Mouse (Mus musculus) CH12.LX (cell line): ENCODE results near the gene Hemgn. TPM values are rescaled to one million over a fixed set of nuclear protein-coding genes. Genes with fewer than 3 reads are reported as not detected.

Experiments
- DNase-seq: peaks from one replicate; pipeline ENCODE4 v3.0.0-alpha.2; 2013; ENCODE audit errors: extremely low read depth
- H3K27ac ChIP-seq: 2 replicates; pipeline ENCODE4 v1.5.1; 2012; ENCODE audit warnings: low read depth, mild to moderate bottlenecking, control low read depth, moderate library complexity; ENCODE audit not compliant: insufficient read depth
- H3K27me3 ChIP-seq: replicated peaks from 2 replicates; pipeline ENCODE3; 2012; ENCODE audit warnings: inconsistent platforms
- H3K36me3 ChIP-seq, 2 experiments: replicated peaks in 1 of 2; 2 replicates each; pipeline versions ENCODE3 to v1.6.1; 2012; ENCODE audit warnings: inconsistent platforms in 1 of 2, low read length in 1 of 2, mild to moderate bottlenecking in 1 of 2, mixed read lengths in 1 of 2, moderate library complexity in 1 of 2; ENCODE audit not compliant: control insufficient read depth in 1 of 2, insufficient read depth in 1 of 2
- H3K4me1 ChIP-seq, 2 experiments: 2 replicates each; pipeline ENCODE4 v1.6.1; 2012; ENCODE audit warnings: inconsistent platforms in 1 of 2, moderate library complexity in 1 of 2; ENCODE audit not compliant: insufficient read depth in 2 of 2, control insufficient read depth in 1 of 2
- H3K4me2 ChIP-seq: 2 replicates; pipeline ENCODE4 v1.6.1; 2012; ENCODE audit warnings: low read depth, mild to moderate bottlenecking, control low read depth; ENCODE audit not compliant: poor library complexity, insufficient read depth, severe bottlenecking
- H3K4me3 ChIP-seq, 3 experiments: fragments of 150-350 bp in 1 of 3; sonication (generic) in 1 of 3; replicated peaks in 1 of 3; 2 replicates each; pipeline versions ENCODE3 to v1.5.1; 2011 to 2012; ENCODE audit warnings: low read depth in 2 of 3, low read length in 2 of 3, mild to moderate bottlenecking in 2 of 3, moderate library complexity in 2 of 3, control low read depth in 1 of 3, improper control_type of control experiment in 1 of 3, inconsistent platforms in 1 of 3, mixed read lengths in 1 of 3; ENCODE audit not compliant: poor library complexity in 1 of 3
- H3K79me2 ChIP-seq: replicated peaks from 2 replicates; pipeline ENCODE4 v1.6.1; 2012; ENCODE audit warnings: mild to moderate bottlenecking, moderate library complexity; ENCODE audit not compliant: control insufficient read depth, poor library complexity, insufficient read depth, severe bottlenecking; ENCODE audit errors: extremely low read depth
- H3K9ac ChIP-seq: 2 replicates; pipeline ENCODE4 v1.6.1; 2012; ENCODE audit warnings: low read depth, mild to moderate bottlenecking, control low read depth, moderate library complexity; ENCODE audit not compliant: insufficient read depth
- H3K9me3 ChIP-seq: replicated peaks from 2 replicates; pipeline ENCODE3; 2012; ENCODE audit warnings: low read length, inconsistent platforms, mixed read lengths
- BHLHE40 ChIP-seq: IDR thresholded peaks from 2 replicates; pipeline ENCODE4 v1.6.1; 2011; ENCODE audit warnings: mild to moderate bottlenecking, low read depth, low read length, improper control_type of control experiment
- CHD2 ChIP-seq: IDR thresholded peaks from 2 replicates; pipeline ENCODE4 v1.6.1; 2011; ENCODE audit warnings: low read length, improper control_type of control experiment
- CTCF ChIP-seq, 2 experiments: IDR thresholded peaks in 1 of 2; conservative IDR thresholded peaks in 1 of 2; 2 replicates each; pipeline ENCODE4 v1.5.1; 2011 to 2012; ENCODE audit warnings: low read depth in 2 of 2, low read length in 2 of 2, improper control_type of control experiment in 1 of 2, inconsistent platforms in 1 of 2, mild to moderate bottlenecking in 1 of 2, moderate library complexity in 1 of 2
- JUND ChIP-seq: conservative IDR thresholded peaks from 2 replicates; pipeline ENCODE4 v1.6.1; 2011; ENCODE audit warnings: low read depth, low read length, improper control_type of control experiment
- NRF1 ChIP-seq: IDR thresholded peaks from 2 replicates; pipeline ENCODE4 v1.6.1; 2014; ENCODE audit warnings: low read depth, mild to moderate bottlenecking, inconsistent platforms, low read length, improper control_type of control experiment, moderate library complexity
- PAX5 ChIP-seq: IDR thresholded peaks from 2 replicates; pipeline ENCODE4 v1.6.1; 2012; ENCODE audit warnings: low read length, inconsistent platforms, mixed read lengths
- RAD21 ChIP-seq: IDR thresholded peaks from 2 replicates; pipeline ENCODE4 v1.6.1; 2011; ENCODE audit warnings: low read depth, mild to moderate bottlenecking, low read length, improper control_type of control experiment, moderate library complexity
- SIN3A ChIP-seq: IDR thresholded peaks from 2 replicates; pipeline ENCODE4 v1.6.1; 2012; ENCODE audit warnings: low read length, improper control_type of control experiment, inconsistent platforms
- SMC3 ChIP-seq: IDR thresholded peaks from 2 replicates; pipeline ENCODE4 v1.6.1; 2011; ENCODE audit warnings: low read depth, low read length, improper control_type of control experiment
- ZKSCAN1 ChIP-seq: IDR thresholded peaks from 2 replicates; pipeline ENCODE4 v1.6.1; 2012; ENCODE audit warnings: low read depth, inconsistent platforms, low read length, improper control_type of control experiment, borderline replicate concordance
- ZMIZ1 ChIP-seq: IDR thresholded peaks from 2 replicates; pipeline ENCODE4 v1.6.1; 2012; ENCODE audit warnings: low read depth, mild to moderate bottlenecking, inconsistent platforms, low read length, improper control_type of control experiment
- ZNF384 ChIP-seq: IDR thresholded peaks from 2 replicates; pipeline ENCODE4 v1.6.1; 2012; ENCODE audit warnings: low read depth, low read length, improper control_type of control experiment, inconsistent platforms
- dilution Hi-C: fragments of 300-500 bp; cut with MboI; formaldehyde crosslinking; loops from 2 replicates; pipeline ENCODE4 v1.14.3; 2020; ENCODE audit warnings: low sequenced_read_pairs; ENCODE audit not compliant: extremely low pct_unique_long_range_greater_than_20kb, extremely low pct_ligation_motif_present
- in situ Hi-C: fragments of 300-500 bp; cut with MboI; formaldehyde crosslinking; loops from 3 replicates; pipeline ENCODE4 v1.14.3; 2019; ENCODE audit warnings: low sequenced_read_pairs, low pct_ligation_motif_present, low pct_unique_long_range_greater_than_20kb, mixed read lengths
- polyA plus RNA-seq: library from polyadenylated mRNA; unstranded; fragments of >175 nt; gene quantifications from 2 replicates; pipeline ENCODE4 v1.2.1, GENCODE M21; 2012; ENCODE audit warnings: low read depth; ENCODE audit not compliant: insufficient read length
- total RNA-seq, 2 experiments: library from RNA; depleted of rRNA; stranded (reverse); fragments of 300-350 nt in 1 of 2; fragments of >200 nt in 1 of 2; gene quantifications; 2 replicates each; pipeline ENCODE4 v1.2.3; 2012 to 2014

Gene Hemgn
- total and polyA plus RNA-seq, 3 experiments = not detected

- no peak overlapping the region for H3K27ac ChIP-seq
- H3K9me3 ChIP-seq = no peaks in the 10 kb centered on the region
- no peaks in the 10 kb centered on the region for H3K27me3 ChIP-seq
- H3K4me2 ChIP-seq = no peak overlapping the region
- no peak overlapping the region for H3K9ac ChIP-seq
- dilution Hi-C loops (no loop called here), in situ Hi-C loops (no loop called here)
- DNase-seq = no peak
- TF ChIP-seq CTCF (conservative IDR thresholded peaks at IDR 0.05 in 1 of 2, IDR thresholded peaks at IDR 0.05 in 1 of 2; ENCODE audit: low read depth in 2 of 2, low read length in 2 of 2) (no peak), NRF1 (peak; percentile 40; the same call in 1 of the 2 replicates), SIN3A (no peak)
- H3K36me3 ChIP-seq = no peaks in the 10 kb centered on the region
- H3K79me2 ChIP-seq = no peaks in the 10 kb centered on the region
- H3K4me3 ChIP-seq = no peak overlapping the region
- peaks cover 4 to 20% of the 10 kb centered on the region in 2 experiments for H3K4me1 ChIP-seq
Measured at GRCm38 (mm10) chr4:46422625-46423024, 9.3 kb upstream of the Hemgn start.

- Histone ChIP-seq H3K4me1 (peaks cover 0 to 17% of the 10 kb centered on the region in 2 experiments; a peak in 2 of 4 replicates), H3K9ac (no peak overlapping the region)
- in situ Hi-C loops = no loop called here
Measured at GRCm38 (mm10) chr4:46418851-46419250, 5.5 kb upstream of the Hemgn start.

GRCm38 (mm10) chr4:46417491-46417890, 4.2 kb upstream of the Hemgn start:
- no peak overlapping the region for H3K4me2 ChIP-seq
- no peak overlapping the region for H3K27ac ChIP-seq
- H3K79me2 ChIP-seq = no peaks in the 10 kb centered on the region
- H3K4me3 ChIP-seq = no peak overlapping the region
- dilution Hi-C loops = no loop called here
- TF ChIP-seq CTCF (conservative IDR thresholded peaks at IDR 0.05 in 1 of 2, IDR thresholded peaks at IDR 0.05 in 1 of 2; ENCODE audit: low read depth in 2 of 2, low read length in 2 of 2) (peak in 1 of 2 experiments; percentile 47; a peak in 2 of 4 replicates), RAD21 (peak; percentile 11), ZMIZ1 (no peak), SMC3 (peak; percentile 25), JUND (no peak)
- H3K27me3 ChIP-seq = no peaks in the 10 kb centered on the region
- no peaks in the 10 kb centered on the region for H3K9me3 ChIP-seq
- in situ Hi-C loops = no loop called here
- DNase-seq = peak; percentile 17
- no peak overlapping the region for H3K9ac ChIP-seq
- peaks cover 0 to 17% of the 10 kb centered on the region in 2 experiments; a peak in 2 of 4 replicates for H3K4me1 ChIP-seq
- H3K36me3 ChIP-seq = no peaks in the 10 kb centered on the region

More at GRCm38 (mm10) chr4:46418851-46419250, 5.5 kb upstream of the Hemgn start:
- Histone ChIP-seq H3K9me3 (no peaks in the 10 kb centered on the region), H3K36me3 (no peaks in the 10 kb centered on the region), H3K27me3 (no peaks in the 10 kb centered on the region), H3K4me2 (no peak overlapping the region), H3K27ac (no peak overlapping the region), H3K79me2 (no peaks in the 10 kb centered on the region), H3K4me3 (no peak overlapping the region)
- DNase-seq = no peak
- dilution Hi-C loops = no loop called here
- TF ChIP-seq ZNF384 = no peak
- TF ChIP-seq CTCF (conservative IDR thresholded peaks at IDR 0.05 in 1 of 2, IDR thresholded peaks at IDR 0.05 in 1 of 2; ENCODE audit: low read depth in 2 of 2, low read length in 2 of 2) = no peak
- TF ChIP-seq PAX5 = no peak
- TF ChIP-seq ZKSCAN1 = no peak
- no peak for TF ChIP-seq BHLHE40
- no peak for TF ChIP-seq CHD2
- TF ChIP-seq, all 38 proteins: peak for 0
